Mouse (Mus musculus) kidney, adult 11 months (tissue): ENCODE measurements around the gene Pdhx.

Experiments used
- DNase-seq: peaks from one replicate; pipeline ENCODE4 v3.0.0; 2022

Gene Pdhx

DNA sequence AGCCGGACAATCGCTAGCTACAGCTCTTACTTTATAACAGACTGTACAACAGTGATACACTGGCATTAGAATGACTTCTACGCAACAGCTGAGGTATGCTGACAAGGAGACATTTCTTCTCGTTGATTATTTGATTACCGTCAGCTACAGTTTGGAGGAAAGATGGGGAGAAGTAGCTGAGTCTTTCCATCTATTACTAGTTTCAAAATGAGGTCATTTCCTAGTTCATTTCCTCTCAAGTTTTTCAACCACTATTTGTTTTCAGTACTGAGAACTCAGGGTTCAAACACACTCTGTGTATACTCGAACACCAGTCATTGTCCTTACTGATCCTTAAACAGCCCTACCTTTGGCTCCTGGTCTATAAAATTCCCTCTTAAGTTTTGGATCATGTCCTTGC, 17.5 kb downstream of the Pdhx start:
- DNase-seq, result no peak

- DNase-seq, result no peak
Observed at GRCm38 (mm10) chr2:103051937-103052893, 21.1 kb downstream of the Pdhx start.

DNA sequence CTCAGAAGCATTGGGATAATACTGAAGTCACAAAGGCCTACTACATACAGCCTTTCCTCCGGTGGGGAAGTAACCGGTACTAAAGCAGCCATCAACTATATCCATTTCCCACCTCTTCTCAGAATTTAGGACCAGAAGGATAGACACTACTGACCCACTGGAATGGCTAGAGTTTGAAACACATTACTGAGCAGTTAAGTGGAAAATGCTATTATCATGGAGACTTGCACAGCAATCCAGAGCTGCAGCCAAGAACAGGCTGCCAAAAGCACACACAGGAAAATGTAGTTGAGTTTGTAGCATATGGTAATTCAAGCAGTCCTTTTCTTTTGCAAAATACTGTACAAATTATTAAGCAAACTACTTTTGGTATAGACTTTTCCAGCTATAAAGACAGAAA, 28.0 kb downstream of the Pdhx start:
- no peak for DNase-seq

- DNase-seq, result no peak
Observed at GRCm38 (mm10) chr2:103040896-103041295, 32.4 kb downstream of the Pdhx start.

- DNase-seq, result no peak
Observed at GRCm38 (mm10) chr2:103037831-103038230, 35.5 kb downstream of the Pdhx start.

DNA sequence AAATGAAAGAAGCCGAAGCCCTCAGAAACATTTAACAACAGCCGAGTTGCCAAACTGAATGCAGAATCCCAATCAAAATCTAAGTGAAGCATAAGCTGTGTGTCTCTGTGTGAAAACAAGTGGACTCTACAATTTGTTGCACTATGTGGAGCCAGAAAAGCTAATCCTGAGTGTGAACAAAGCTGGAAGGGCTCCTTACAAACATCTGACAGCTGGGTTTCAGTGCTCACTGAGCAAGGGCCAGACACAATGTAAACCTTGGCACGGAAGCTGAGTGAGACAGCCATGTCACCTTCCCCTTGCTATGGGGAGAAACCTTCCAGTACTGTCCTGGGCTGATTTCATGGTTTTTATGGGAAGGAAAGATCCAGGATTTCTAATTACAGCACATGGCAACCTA, 50.6 kb downstream of the Pdhx start:
- DNase-seq, result no peak

GRCm38 (mm10) chr2:103020191-103020987, 52.9 kb downstream of the Pdhx start:
- DNase-seq, result no peak

DNA sequence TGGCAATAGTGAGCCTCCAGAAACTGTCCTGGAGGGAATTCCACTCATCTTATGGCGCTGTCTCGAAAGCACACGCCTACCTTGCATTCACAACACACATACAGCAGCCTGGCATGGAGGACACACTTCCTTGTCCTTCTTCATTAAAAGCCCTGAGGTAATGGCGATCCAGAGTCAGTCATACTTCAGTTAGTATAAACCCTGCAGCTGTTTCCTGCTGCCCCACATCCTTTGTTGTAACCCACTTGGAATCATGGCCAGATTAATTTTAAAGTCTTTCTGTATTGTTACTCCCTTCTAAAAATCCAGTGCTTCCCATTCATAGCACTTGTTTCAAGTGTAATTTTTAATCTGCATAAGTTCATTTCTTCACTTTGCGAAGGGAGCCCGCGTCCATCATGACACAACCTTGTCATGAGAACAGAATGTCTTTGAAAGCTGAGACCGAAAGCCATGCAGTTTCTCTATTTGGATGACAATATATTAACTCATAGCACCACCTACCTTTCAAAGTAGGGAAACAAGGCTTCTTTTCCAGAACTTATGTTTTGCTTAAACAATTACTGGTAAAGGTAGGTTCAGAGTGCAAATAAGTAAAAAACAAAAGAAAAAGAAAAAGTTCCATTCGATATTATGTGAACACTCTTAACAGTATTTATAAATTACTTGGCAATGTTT, 54.4 kb downstream of the Pdhx start:
- DNase-seq, result no peak

GRCm38 (mm10) chr2:103017391-103017824, 55.9 kb downstream of the Pdhx start:
- DNase-seq, result no peak

DNA sequence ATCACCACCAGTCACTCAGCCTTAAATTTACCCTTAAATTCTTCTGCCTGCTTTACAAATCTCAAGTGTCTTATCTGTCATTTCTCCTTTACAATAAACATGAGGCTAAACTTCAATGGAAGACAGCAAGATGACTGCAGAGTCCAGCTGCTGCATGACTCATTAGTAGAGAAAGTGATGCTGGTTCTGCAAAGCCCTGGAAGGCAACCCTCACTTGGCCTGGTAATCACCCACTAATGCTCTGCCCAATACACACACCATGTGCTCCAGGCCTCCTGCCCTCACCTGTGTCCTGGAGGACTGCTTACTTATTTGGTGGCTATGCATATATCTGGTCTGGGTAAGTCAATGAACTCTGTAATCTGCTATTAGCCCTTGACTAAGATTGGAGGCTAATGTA, 57.2 kb downstream of the Pdhx start:
- DNase-seq, result no peak

DNA sequence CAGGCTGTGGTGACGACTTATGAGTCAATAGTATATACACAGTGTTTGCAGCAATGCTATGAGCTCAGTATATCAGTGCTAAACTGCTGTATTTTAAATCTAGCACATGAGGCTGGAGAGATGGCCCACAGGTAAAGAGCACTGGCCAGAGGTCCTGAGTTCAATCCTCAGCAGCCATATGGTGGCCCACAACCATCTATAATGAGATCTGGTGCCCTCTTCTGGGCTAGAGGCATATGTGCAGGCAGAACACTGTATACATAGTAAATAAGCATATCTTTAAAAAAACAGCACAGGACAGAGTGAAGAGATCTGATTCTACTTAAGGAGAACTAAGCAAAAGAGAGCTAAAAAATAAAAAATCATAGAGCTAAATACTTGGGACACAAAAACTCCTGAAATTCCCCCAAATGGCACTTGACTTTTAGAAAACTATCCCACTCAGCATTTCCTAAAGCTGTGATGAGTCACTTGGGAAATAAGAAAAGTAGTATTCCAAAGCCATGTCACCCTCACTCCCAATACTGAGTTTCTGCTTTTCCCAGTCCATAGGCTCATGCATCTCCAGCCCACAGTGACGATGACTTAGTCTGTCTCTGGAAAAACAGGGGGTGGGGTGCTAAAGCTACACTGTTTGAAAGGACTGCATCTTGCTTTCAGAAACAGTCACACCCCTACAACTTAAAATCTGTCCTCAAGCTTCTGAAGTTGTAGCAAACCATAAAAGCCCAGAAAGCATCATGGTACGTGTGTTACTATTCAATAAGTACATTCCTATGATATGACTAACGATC, 60.3 kb downstream of the Pdhx start:
- DNase-seq, result no peak

DNA sequence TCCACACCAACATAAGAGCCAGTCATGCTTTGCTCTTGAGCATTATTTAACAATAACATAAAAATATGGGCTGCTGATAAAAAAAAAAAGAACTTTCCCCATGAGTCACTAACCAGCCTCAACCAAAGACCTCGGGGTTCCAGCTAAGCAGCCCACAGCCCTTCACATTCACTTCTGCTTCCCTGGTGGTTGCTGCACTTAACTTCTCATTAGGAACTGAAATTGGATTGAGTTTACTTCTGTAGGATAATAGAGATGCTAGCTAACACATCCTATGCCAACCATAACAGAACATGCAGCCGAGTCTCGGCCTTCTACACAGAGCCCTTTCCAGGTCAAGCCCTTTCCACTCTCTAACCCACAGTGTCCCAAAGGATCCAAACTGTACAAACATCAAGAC, 65.1 kb downstream of the Pdhx start:
- DNase-seq, result no peak

DNA sequence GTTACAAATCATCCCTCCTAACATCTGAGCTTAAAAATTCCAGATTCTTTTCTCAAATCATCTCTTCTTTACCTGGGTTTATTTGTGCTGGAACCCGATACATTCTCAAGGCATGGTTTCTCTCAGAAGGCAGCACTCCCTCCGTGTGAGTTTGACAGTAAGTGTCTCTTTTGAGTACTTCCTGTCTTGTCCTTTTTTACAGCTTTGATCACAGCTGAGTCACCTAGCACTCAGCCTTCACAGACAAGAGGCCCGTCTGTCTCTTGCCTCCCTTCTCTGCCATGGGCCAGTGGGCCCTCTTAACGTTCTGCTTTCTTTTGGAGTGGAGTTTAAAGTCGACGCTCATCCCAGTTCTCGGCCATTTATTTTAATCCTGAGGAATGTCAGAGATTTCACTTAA, 68.7 kb downstream of the Pdhx start:
- DNase-seq, result no peak

DNA sequence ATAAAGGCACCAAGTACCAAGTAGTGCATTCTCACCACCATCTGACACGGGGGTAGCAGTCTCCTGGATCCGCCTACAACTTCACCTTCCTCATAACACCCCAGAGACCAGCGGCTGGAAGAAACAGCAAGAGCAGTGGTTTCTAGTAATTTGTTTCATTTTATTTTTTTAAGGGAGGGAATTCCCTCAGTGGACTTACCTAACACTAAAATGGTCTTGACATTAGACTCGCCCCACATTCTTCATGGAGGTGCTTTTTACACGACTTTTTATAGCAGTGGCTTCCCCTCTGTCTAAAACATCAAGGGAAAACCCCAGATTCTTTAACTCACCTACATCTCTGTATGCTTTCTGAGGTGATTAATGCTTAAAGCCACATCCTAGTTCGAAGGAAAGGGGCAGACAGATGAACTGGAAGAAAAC, 74.1 kb downstream of the Pdhx start:
- no peak for DNase-seq

DNA sequence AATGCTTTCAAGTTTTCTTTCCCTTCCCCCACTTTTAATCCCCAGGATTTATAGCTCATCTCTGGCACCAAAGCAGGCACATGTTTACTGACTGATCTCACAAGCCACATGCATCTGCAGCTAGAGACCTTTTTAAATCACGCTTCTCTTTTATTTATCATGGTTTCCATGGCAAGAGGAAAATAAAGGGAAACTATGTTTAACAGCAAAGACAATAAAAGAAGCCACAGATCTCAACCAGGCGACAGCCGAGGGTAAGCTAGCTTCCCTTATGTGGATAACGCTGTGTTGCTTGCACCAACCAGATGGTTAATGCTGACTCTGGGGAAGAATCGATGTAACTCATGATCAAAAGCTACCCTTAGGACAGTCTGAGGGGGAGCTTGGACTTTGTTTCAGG, 75.0 kb downstream of the Pdhx start:
- no peak for DNase-seq

DNA sequence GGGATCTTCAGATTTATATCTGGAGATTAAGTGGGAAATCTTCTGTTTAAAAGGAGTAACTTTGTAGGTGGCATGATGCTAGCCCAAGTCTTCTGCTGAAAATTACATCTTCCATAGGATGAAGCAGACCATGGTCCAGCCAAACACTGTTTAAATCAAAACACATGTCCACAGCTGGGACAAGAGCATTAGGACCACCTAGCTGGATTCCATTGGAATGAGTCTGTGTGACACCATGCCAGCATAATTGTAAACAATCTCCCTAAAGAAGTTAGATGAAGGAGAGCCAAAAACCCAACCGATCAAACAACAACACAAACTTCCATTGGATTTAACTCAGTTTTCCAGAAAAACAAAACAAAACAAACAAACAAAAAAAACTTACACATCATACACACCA, 75.4 kb downstream of the Pdhx start:
- no peak for DNase-seq

DNA sequence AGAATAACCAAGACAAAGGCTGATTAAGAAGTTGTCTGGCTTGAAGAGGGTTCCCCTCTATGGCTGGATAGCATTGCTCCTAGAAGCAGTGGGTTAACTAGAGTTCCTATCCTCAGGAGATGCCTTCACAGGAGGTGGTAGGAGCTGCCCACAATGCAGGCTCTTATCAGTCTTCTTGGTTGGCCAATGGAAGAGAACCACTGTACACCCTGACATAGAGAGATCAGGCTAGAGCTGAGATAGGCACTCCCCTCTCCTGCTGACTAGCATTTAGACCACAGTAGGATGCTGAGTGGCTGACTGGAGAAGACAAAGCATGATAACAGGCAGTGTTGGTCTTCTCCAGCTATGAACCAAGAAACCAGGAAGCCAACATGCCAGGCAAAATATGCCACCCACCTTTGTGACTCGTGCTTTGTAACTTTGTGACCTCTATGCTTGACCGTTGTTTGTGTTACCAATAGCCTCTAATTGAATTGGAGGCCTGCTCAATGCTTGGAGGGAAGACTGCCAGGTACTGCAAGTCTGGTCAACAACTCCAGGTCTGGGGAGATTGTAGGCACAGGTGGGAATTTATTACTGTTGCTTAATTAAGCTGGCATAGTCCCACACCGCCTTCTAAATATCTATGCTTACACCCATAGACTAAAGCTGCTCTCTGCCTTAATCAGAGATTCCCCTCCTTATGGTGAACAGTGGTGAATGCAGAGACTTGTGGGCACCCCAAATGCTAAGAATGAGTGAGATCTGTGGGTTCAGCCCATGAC, 79.3 kb downstream of the Pdhx start:
- DNase-seq, result no peak

DNA sequence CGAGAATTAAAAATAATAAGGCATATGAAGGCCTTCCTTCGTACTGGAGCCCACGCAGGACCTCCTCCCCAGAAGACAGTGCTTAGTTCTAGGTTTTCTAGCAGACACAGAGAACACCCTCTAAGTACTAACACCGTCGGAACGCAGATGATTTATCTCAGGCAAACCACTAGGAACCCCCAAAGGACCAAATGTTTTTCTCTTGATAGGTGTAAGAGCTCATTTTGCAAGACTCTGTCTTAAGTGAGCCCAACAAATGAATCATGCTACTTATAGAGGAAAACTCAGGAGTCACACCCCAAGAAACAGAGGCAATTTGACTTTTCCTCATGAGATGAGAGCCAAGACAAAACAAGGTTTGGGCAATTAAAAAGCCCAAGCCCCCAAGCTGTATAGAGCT, 80.9 kb downstream of the Pdhx start:
- no peak for DNase-seq

DNA sequence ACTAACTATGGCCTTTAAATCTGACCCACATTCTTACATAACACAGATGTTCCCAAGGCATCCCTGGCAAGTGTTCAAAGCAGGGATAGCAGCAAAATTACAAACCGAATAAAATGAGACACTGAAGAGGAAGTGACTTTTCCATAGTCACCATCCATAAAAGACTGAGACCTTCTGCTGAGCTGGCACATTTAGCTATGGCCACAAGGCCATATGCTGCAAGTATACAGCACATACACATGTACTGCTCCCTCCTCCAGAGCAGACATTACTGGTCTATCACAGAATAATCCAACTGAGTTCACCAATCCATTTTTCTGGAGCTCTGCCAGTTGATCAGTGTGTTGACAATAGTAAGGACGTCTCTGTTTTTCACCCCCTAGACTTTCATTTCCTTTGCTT, 83.0 kb downstream of the Pdhx start:
- no peak for DNase-seq

DNA sequence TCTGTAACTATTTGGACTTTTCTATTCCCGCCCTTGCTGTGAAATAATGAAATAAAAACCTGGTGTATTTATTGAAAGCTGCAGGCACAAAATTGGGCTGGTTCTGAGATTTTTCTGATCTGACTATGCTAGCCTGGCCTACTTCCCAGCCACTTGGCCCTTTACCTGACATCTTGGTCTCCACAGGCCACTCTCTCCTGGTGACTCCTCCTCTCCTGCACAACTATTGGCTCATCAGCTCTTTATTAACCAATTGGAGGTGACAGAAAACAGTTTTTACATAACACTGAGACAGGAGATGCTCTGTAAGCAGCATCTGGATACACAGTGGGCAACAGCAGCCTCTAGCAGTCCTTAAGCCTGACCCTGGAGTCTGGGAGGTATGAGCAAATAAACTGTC, 83.9 kb downstream of the Pdhx start:
- DNase-seq, result no peak

DNA sequence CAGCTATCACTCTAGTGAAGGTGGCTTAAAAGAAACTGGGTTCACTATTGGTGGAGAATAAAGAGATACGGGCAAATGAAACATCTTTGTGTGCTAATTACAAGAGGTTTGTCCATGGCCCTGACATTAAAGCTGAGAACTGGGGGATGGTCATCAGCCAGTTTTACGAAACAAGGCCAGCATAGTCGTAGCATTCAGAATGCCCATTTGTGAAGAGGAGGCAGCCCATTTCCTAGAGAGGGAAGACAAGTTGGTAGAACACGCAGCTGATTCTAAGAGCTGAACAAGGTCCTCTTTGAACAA, 85.7 kb downstream of the Pdhx start:
- no peak for DNase-seq
